Mouse (Mus musculus) neural tube, embryonic 11.5 days (tissue): ENCODE results near the gene Ccdc85c. TPM values are rescaled to one million over a fixed set of nuclear protein-coding genes. Genes with fewer than 3 reads are reported as not detected.

Experiments used
- ATAC-seq: fragments of 200-750 bp; cut with Nextera tagmentation; 2 replicates; pipeline ENCODE4 v1.8.0; 2017; ENCODE audit warnings: moderate number of reproducible peaks, mild to moderate bottlenecking, moderate TSS enrichment, moderate library complexity; ENCODE audit not compliant: insufficient read depth, low FRiP score, low TSS enrichment
- DNase-seq: peaks from one replicate; pipeline ENCODE4 v3.0.0-alpha.2; 2015; ENCODE audit warnings: low spot score
- H3K27ac ChIP-seq: fragments of 300-500 bp; sonication (generic); 2 replicates; pipeline ENCODE4 v1.5.1; 2014; ENCODE audit warnings: low read depth, mild to moderate bottlenecking, low read length
- H3K27me3 ChIP-seq: fragments of 300-500 bp; sonication (generic); 2 replicates; pipeline ENCODE4 v1.6.1; 2014; ENCODE audit warnings: mild to moderate bottlenecking, low read length, mixed read lengths; ENCODE audit not compliant: control insufficient read depth, insufficient read depth
- H3K36me3 ChIP-seq: fragments of 300-500 bp; sonication (generic); 2 replicates; pipeline ENCODE4 v1.6.1; 2014; ENCODE audit warnings: mild to moderate bottlenecking, low read length, moderate library complexity, mixed read lengths; ENCODE audit not compliant: control insufficient read depth, insufficient read depth
- H3K4me1 ChIP-seq: fragments of 300-500 bp; sonication (generic); 2 replicates; pipeline ENCODE4 v1.6.1; 2014; ENCODE audit warnings: low read length, mixed read lengths; ENCODE audit not compliant: control insufficient read depth, insufficient read depth
- H3K4me2 ChIP-seq: fragments of 300-500 bp; sonication (generic); 2 replicates; pipeline ENCODE4 v1.6.1; 2014; ENCODE audit warnings: low read depth, mild to moderate bottlenecking, moderate library complexity
- H3K4me3 ChIP-seq: fragments of 300-500 bp; sonication (generic); 2 replicates; pipeline ENCODE4 v1.5.1; 2014; ENCODE audit warnings: low read depth, low read length
- H3K9ac ChIP-seq: fragments of 300-500 bp; sonication (generic); 2 replicates; pipeline ENCODE4 v1.6.1; 2014; ENCODE audit warnings: mild to moderate bottlenecking, low read length
- H3K9me3 ChIP-seq: fragments of 300-500 bp; sonication (generic); 2 replicates; pipeline ENCODE4 v1.6.1; 2016; ENCODE audit warnings: low read length; ENCODE audit not compliant: control insufficient read depth
- WGBS: fragments of 180-500 bp; shearing (Covaris S2); extraction: QIAGEN DNeasy Blood & Tissue Kit; methylation state at CpG from one replicate; pipeline ENCODE4 v1.1.7; 2014; 5-methylcytosine and 5-hydroxymethylcytosine counted together
- polyA plus RNA-seq: library from polyadenylated mRNA; unstranded; fragments of >200 nt; fragmentation: Nextera tagmentation; extraction: Ambion mirVana; gene quantifications from 2 replicates; pipeline ENCODE4 v1.2.1, GENCODE M21; 2014

Gene Ccdc85c
- polyA plus RNA-seq, 1 experiment from 2014 or later = 20.3 TPM

GRCm38 (mm10) chr12:108162036-108162435 lies 113.2 kb downstream of the Ccdc85c start:
- Histone ChIP-seq H3K9me3 (no peaks in the 10 kb centered on the region), H3K9ac (no peak overlapping the region), H3K36me3 (no peaks in the 10 kb centered on the region; the same call in 1 of the 2 replicates), H3K27ac (no peak overlapping the region), H3K27me3 (no peaks in the 10 kb centered on the region), H3K4me2 (no peak overlapping the region), H3K4me1 (no peaks in the 10 kb centered on the region), H3K4me3 (no peak overlapping the region)
- WGBS = 80% methylated on average over 1 of the region's 1 CpGs
- DNase-seq (peak; percentile 28), ATAC-seq (no peak)

GRCm38 (mm10) chr12:108159863-108160262 lies 115.4 kb downstream of the Ccdc85c start:
- ATAC-seq (no peak), DNase-seq (no peak)
- Histone ChIP-seq H3K4me2 (no peak overlapping the region), H3K27ac (no peak overlapping the region), H3K4me1 (no peaks in the 10 kb centered on the region), H3K27me3 (no peaks in the 10 kb centered on the region), H3K9ac (no peak overlapping the region), H3K36me3 (no peaks in the 10 kb centered on the region; the same call in 1 of the 2 replicates), H3K4me3 (no peak overlapping the region), H3K9me3 (no peaks in the 10 kb centered on the region)

Other genes starting within 250 kb of the Ccdc85c start
- 86.5 and 91.6 TPM in 2 replicates for gene Setd3, start 96.1 kb downstream of the Ccdc85c start, polyA plus RNA-seq
- gene Ccnk, start 95.8 kb downstream of the Ccdc85c start, polyA plus RNA-seq = 6.0 and 6.9 TPM in 2 replicates
- gene Hhipl1, start 30.8 kb upstream of the Ccdc85c start, polyA plus RNA-seq = 1.0 TPM in 2 replicates
- gene Cyp46a1, start 59.0 kb upstream of the Ccdc85c start, polyA plus RNA-seq = 8.5 and 10.6 TPM in 2 replicates
- 138 and 164 TPM in 2 replicates for gene Eml1, start 95.5 kb upstream of the Ccdc85c start, polyA plus RNA-seq